8 mouse cellular contexts compared by ENCODE assay signal in genomic region chr6:134919511-134920189, GRCm38 (mm10). TPM values are rescaled to one million over a fixed set of nuclear protein-coding genes. Genes with fewer than 3 reads are reported as not detected.
A peak's percentile ranks its signal among the peaks of the same experiment; 100 is the strongest.
DNase-seq lines count a peak whose midpoint lies in the region; ATAC-seq and TF ChIP-seq lines count a peak whose summit lies in the region.

No protein-coding gene starts in this region.

- 0 out of 2 replicates have a peak, but pooled peaks cover 4% of the 10 kb centered on the region for H3K4me1 ChIP-seq in intestine, postnatal 0 days (replicated peaks; ENCODE audit: control insufficient read depth, insufficient read depth, low read length)
- peaks cover 39% of the 10 kb centered on the region for H3K4me1 ChIP-seq in neural tube, embryonic 12.5 days

- no peaks in the 10 kb centered on the region for H3K9me3 ChIP-seq in intestine, postnatal 0 days (ENCODE audit: control insufficient read depth)
- no peaks in the 10 kb centered on the region for H3K9me3 ChIP-seq in neural tube, embryonic 12.5 days

- H3K4me3 ChIP-seq in intestine, postnatal 0 days (ENCODE audit: low read depth, low read length): peak overlapping the region; percentile 67
- peak overlapping the region; percentile 90 for H3K4me3 ChIP-seq in neural tube, embryonic 12.5 days

- H3K36me3 ChIP-seq in intestine, postnatal 0 days (ENCODE audit: control insufficient read depth, insufficient read depth): 0 out of 2 replicates have a peak, but pooled peaks cover 7% of the 10 kb centered on the region
- no peaks in the 10 kb centered on the region for H3K36me3 ChIP-seq in neural tube, embryonic 12.5 days

- no peaks in the 10 kb centered on the region for H3K27me3 ChIP-seq in intestine, postnatal 0 days (replicated peaks; ENCODE audit: control insufficient read depth, insufficient read depth, low read length)
- no peaks in the 10 kb centered on the region for H3K27me3 ChIP-seq in neural tube, embryonic 12.5 days (replicated peaks)

- peak overlapping the region; percentile 94 for H3K27ac ChIP-seq in intestine, postnatal 0 days (ENCODE audit: low read depth, low read length)
- H3K27ac ChIP-seq in neural tube, embryonic 12.5 days: peak overlapping the region; percentile 86

- no peak; the same call in 1 of the 2 replicates for TF ChIP-seq CTCF in intestine, postnatal 0 days (IDR thresholded peaks at IDR 0.05; ENCODE audit: low read depth)

- H3K4me2 ChIP-seq in intestine, postnatal 0 days (replicated peaks; ENCODE audit: low read depth): peak overlapping the region; percentile 97
- peak overlapping the region; percentile 93 for H3K4me2 ChIP-seq in neural tube, embryonic 12.5 days (replicated peaks)

- H3K9ac ChIP-seq in intestine, postnatal 0 days (ENCODE audit: low read depth, low read length): peak overlapping the region; percentile 90
- H3K9ac ChIP-seq in neural tube, embryonic 12.5 days: peak overlapping the region; percentile 87

- no peak; the same call in 1 of the 2 replicates for ATAC-seq in intestine, postnatal 0 days
- peak; percentile 74 for ATAC-seq in neural tube, embryonic 12.5 days (ENCODE audit: low FRiP score, low read depth)

- 8% methylated on average over 37 of the region's 37 CpGs for WGBS in intestine, postnatal 0 days
- WGBS in neural tube, embryonic 12.5 days: 3% methylated on average over 37 of the region's 37 CpGs

- DNase-seq in embryo, embryonic 10.5 days (ENCODE audit: low spot score): peak; percentile 54
- DNase-seq in embryo, embryonic 10 days (ENCODE audit: low spot score): no peak
- DNase-seq in urinary bladder, adult 2 months (ENCODE audit: low spot score): peak; percentile 86
- no peak for DNase-seq in urinary bladder, postnatal 25 days (ENCODE audit: low spot score)
- DNase-seq in cerebellum, adult 9-10 months: no peak
- DNase-seq in frontal cortex, postnatal 25 days (ENCODE audit: low spot score in 2 of 2): no peak

RNA-seq across cellular contexts. Expression of gene Cdkn1b, which starts 0.6 kb away (rescaled TPM):
- polyA plus RNA-seq in urinary bladder, adult 2 months (2012; rRNA removed): 28.8 and 32.3 TPM in 2 replicates
- polyA plus RNA-seq in intestine, postnatal 0 days (2015; fragmentation: Nextera tagmentation; extraction: Ambion mirVana): 14.8 and 15.3 TPM in 2 replicates
- 21.0 and 24.8 TPM in 2 replicates for polyA plus RNA-seq in neural tube, embryonic 12.5 days (2016; fragmentation: Nextera tagmentation; extraction: Ambion mirVana)

RNA-seq across cellular contexts. Expression of gene Gpr19, which starts 21.3 kb away (rescaled TPM):
- 9.5 and 9.7 TPM in 2 replicates for polyA plus RNA-seq in urinary bladder, adult 2 months (2012; rRNA removed)
- 6.5 and 7.3 TPM in 2 replicates for polyA plus RNA-seq in intestine, postnatal 0 days (2015; fragmentation: Nextera tagmentation; extraction: Ambion mirVana)
- 33.2 and 35.7 TPM in 2 replicates for polyA plus RNA-seq in neural tube, embryonic 12.5 days (2016; fragmentation: Nextera tagmentation; extraction: Ambion mirVana)

Comparison
In these comparisons a context has a peak if more than half of its experiments do, and no peak if none do; other contexts are left out.
1. DNase-seq: peak in embryo, embryonic 10.5 days (single experiment) and urinary bladder, adult 2 months (single experiment); none in embryo, embryonic 10 days (single experiment), urinary bladder, postnatal 25 days (single experiment), cerebellum, adult 9-10 months (single experiment) and frontal cortex, postnatal 25 days (0 of 2).